Mouse (Mus musculus): ENCODE results near the gene Plekhg3.
A peak's percentile ranks its signal among the peaks of the same experiment; 100 is the strongest.

The Plekhg3 gene

GRCm38 (mm10) chr12:76527245-76527881 is 3.3 kb upstream of the Plekhg3 start:
- no peak for DNase-seq

GRCm38 (mm10) chr12:76528766-76529165 is 1.9 kb upstream of the Plekhg3 start:
- no peak for DNase-seq

GRCm38 (mm10) chr12:76531986-76532925 is 1.6 kb downstream of the Plekhg3 start:
- DNase-seq: peak; percentile 80

GRCm38 (mm10) chr12:76532926-76533376 is 2.3 kb downstream of the Plekhg3 start:
- no peak for DNase-seq

- peak; percentile 96 for DNase-seq
These were observed 2.9 kb downstream of the Plekhg3 start for GRCm38 (mm10) chr12:76533377-76534222.

GRCm38 (mm10) chr12:76534233-76534632 is 3.5 kb downstream of the Plekhg3 start:
- DNase-seq: no peak

- DNase-seq: no peak
These were observed 4.1 kb downstream of the Plekhg3 start for GRCm38 (mm10) chr12:76534641-76535283.

- no peak for DNase-seq
These were observed 4.8 kb downstream of the Plekhg3 start for GRCm38 (mm10) chr12:76535471-76535900.

GRCm38 (mm10) chr12:76536591-76537153 is 6.0 kb downstream of the Plekhg3 start:
- DNase-seq: no peak

GRCm38 (mm10) chr12:76537434-76537833 is 6.7 kb downstream of the Plekhg3 start:
- no peak for DNase-seq

- DNase-seq: no peak
These were observed 9.5 kb downstream of the Plekhg3 start for GRCm38 (mm10) chr12:76540169-76540568.

GRCm38 (mm10) chr12:76540701-76541221 is 10.1 kb downstream of the Plekhg3 start:
- DNase-seq: no peak

- DNase-seq: no peak
These were observed 10.8 kb downstream of the Plekhg3 start for GRCm38 (mm10) chr12:76541475-76541874.

GRCm38 (mm10) chr12:76541879-76542278 is 11.2 kb downstream of the Plekhg3 start:
- no peak for DNase-seq

- no peak for DNase-seq
These were observed 15.2 kb downstream of the Plekhg3 start for GRCm38 (mm10) chr12:76545786-76546370.

GRCm38 (mm10) chr12:76546383-76547276 is 15.9 kb downstream of the Plekhg3 start:
- DNase-seq: peak; percentile 52

GRCm38 (mm10) chr12:76547409-76548081 is 16.9 kb downstream of the Plekhg3 start:
- peak; percentile 52 for DNase-seq

- DNase-seq: no peak
These were observed 17.4 kb downstream of the Plekhg3 start for GRCm38 (mm10) chr12:76548082-76548423.

GRCm38 (mm10) chr12:76549203-76549602 is 18.5 kb downstream of the Plekhg3 start:
- no peak for DNase-seq

- peak; percentile 79 for DNase-seq
These were observed 21.6 kb downstream of the Plekhg3 start for GRCm38 (mm10) chr12:76552321-76552720.
